Mouse (Mus musculus) kidney, postnatal 14 days (tissue): ENCODE data around the gene Kcnq1.
A peak's percentile ranks its signal among the peaks of the same experiment; 100 is the strongest.

Source experiments
- DNase-seq: peaks from one replicate; pipeline ENCODE4 v3.0.0; 2022; ENCODE audit warnings: mixed read lengths

Gene Kcnq1

DNA sequence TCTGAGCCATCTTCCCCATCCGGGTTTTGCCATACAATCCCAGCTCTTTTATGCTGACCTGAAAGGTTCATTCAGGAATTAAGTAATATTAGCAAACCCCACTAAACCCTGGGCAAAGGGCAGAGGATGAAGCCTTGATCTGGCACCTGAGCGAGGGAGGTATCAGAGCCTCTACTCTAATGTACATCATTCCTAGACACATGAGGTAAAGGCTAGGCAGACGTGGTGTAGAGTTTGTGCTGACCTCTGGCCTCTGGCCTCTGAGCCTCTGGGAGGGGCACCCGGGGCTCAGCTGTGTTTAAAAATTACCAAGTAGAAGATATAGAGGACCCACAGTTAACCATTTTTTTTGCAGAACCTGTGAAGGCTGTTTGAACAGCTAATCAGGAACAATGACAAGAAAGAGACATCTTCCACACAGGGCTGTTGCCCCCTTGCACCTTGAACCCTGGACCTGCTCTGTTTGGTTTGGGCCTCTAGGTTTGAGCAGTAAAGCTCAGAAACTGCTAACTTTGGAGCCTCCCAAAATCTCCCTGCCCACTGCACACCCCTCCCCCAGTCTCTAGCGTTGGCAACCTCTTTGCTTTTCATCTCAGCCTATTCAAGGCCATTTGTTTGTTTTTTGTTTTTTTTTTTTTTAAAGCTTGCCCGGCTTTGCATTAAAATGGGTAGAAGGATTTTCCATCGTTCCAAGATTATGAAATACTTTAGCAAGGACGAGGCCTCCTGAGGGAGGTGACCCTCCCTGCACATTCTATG is 180.5 kb downstream of the Kcnq1 start:
- peak; percentile 19 for DNase-seq

DNA sequence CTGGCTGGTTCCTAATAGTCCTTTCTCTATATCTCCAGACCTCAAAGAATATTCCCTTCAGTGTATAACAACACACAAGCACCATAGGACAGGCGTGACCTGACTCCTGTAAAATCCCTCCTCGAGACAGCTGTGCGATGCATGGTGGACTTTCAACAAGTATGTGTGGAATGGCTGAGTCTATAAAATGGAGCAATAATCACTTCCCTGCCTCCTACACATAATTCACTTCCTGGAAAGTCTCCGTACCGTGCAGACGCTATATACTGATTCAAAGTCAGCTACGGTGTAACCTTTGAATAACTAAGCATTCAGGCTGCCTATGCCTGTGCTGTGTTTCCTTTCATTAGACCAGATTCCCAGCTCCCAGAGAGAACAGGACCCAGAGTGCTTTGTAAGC is 182.0 kb downstream of the Kcnq1 start:
- DNase-seq, result no peak

DNA sequence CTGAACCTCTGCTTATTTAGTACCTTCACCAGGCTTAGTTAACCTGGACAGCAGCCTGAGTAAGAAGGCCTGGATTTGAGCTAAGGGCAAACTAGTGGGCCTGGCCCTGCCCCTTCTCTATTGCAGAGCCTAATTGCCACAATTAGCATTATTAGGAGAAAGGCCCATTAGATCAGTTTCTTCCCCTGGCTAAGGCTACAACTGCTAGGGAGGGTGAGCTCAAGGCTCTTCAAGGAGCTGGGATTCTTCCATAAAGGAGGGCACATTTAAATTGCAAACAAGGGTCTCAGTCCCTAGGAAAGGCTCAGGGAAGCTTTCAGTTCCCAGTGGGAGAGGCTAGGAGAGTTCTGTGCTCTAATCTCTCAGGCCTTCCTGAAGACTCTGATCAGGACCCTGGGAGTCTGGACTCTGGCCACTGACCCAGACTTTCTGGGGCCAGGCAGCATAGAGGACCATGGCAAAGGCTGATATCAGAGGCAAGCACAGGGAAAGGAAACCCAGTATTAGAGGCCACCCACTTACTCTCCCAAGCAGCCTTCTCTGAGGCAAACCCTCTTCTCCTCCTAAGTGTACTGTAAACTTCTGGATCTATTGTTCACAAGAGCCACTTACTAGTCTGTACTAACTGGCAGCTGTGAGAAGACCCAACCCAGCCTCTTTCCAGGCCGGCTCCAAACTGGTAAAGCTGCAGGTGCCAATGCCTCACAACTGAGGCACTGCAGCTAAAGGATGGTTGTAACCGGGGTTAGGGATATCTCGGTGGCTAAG is 183.1 kb downstream of the Kcnq1 start:
- DNase-seq, result peak; percentile 32

GRCm38 (mm10) chr7:143294690-143295355 is 188.7 kb downstream of the Kcnq1 start:
- no peak for DNase-seq

GRCm38 (mm10) chr7:143295356-143296000 is 189.3 kb downstream of the Kcnq1 start:
- DNase-seq, result peak; percentile 59

GRCm38 (mm10) chr7:143296001-143296379 is 189.8 kb downstream of the Kcnq1 start:
- DNase-seq, result peak; percentile 17

DNA sequence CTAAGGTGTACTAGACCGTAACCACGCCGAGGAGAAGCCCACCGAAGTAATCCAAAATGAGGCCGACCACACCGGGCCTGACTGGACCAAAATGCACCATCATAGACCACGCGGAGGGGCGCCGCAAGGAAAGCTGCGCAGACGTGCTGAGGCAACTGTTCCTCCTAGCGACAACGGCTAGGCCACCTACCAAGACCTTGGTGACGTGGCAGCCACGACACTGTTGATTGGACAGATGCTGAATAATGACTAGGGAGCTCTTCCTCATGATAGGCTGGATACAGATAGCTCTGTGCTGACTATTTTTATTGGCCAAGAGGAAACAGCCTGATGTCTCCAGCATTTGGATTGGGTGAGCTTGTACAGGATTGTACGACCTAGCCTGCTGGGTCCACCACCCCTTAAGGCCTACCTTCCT is 190.2 kb downstream of the Kcnq1 start:
- DNase-seq, result peak; percentile 95

DNA sequence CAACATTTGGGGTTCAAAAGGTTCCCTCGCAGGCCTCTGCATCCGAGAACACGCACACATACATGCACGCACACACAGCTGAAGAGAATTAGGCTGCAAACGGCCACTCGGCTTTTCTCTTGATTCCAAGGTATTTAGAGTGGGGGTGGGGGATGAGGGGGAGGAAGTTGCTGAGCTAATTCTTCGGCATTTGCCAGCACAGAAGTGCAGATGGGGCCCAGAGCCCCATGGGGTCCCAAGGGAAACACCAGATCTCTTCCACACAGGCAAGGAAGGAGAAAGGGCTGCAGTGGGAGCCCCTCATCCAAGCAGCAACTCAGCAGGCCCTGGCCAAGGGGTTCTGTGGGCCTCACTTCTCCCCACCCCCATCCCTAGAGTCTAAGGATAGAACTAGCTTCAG is 193.9 kb downstream of the Kcnq1 start:
- DNase-seq, result no peak

- no peak for DNase-seq
Measured at GRCm38 (mm10) chr7:143300681-143301080, 194.5 kb downstream of the Kcnq1 start.

DNA sequence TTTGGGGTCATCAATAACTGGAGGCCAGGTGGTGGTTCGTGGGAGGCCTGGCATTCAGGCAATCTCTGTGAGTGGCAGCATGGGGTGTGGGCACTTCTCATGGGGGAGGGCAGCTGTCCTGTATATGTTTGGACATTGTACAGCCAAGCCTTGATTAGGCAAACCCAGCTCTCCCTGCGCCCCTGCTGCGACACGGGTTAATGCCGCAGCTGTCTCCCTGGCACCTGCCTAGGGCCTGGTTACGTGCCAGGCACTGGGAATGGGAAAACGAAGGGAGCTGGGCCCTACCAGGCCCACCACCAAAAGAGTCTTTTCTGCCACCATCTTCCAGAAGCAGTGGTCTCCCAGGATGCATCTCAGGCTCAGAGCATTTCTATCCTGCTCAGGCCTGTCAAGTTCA is 196.0 kb downstream of the Kcnq1 start:
- no peak for DNase-seq

DNA sequence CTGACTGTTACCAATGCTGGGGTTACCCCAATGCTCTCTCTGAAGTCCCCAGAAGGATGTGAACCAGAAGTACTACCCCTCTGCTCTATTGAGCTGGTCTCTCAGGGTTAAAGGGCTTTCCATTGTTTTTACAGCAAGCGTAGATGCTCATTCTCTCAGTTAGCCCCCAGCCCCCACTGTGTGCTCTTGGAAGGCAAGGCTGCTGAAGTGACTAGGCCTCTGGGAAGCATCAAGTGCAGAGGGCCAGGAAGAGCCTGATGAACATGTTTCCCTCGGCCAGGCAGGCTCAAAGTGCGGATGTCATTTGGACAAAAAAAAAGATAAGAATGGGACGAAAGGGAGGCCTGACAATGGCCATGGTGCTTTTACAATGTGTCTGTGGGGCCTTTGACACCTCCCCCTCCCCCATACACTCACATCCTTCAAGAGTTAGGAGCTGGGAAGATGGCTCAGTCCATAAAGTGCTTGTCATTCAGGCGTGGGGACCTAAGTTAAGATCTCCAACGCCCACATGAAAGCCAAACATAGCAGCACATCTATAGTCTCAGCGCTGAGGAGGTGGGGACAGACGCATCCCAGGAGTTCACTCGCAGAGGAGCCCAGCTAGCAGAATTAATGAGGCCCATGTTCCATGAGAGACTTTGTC is 196.6 kb downstream of the Kcnq1 start:
- no peak for DNase-seq

DNA sequence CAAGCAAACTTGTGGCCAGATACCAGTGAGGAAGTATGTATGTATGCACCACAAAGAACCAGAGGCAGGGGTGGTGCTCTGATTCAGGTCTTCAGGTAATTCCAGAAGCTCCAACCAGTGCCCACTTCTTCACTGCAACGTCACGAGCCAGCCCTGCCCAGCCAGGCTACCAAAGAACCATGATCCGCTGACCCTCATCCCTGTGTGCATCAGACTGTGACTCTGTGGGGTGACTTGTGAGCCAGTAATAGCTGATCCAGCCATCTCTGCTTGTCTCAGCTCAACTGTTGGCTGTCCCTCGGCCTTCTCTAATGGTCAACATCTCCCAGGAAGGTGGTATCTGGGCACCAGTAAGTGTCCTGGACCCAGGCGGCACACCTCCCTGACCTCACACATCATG is 197.4 kb downstream of the Kcnq1 start:
- DNase-seq, result peak; percentile 33

GRCm38 (mm10) chr7:143305808-143306207 is 199.6 kb downstream of the Kcnq1 start:
- no peak for DNase-seq

DNA sequence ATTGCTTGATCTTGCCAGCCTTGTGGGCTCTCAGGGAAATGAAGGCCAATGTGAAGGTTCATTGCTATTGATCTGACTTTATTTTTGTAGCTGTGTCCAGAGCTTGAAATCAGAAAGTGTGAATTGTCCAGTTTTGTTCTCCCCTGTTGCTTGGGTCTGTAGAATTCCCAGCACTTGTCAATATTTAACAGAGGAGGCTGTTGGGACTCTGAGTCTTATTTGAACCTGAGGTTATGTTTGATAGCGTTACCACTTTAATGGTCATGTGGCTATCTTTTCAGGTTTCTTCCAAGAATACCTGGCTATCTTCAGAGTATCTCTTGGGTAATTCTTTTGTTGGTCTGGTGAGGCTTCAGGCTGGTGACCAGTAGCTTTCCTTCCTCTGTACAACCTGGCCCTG is 201.8 kb downstream of the Kcnq1 start:
- no peak for DNase-seq

DNA sequence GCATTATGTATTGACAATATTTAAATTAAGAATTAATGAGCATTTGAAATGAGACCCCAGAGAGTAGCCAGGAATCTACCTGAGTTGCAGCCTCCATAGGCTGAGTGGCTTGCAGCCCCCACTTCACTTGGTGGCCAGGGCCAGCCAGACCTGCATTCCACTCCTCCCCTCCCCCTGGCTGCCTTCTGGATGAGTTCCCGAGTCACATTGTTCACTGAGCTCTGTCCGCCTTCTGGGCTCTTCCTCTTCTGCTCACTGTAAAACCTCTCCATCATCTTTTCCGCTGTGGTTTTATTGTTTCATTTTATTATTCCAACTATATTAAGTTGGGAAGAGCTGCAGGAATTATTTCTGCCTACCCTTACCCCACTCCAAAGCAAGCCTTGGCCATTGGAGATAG is 204.1 kb downstream of the Kcnq1 start:
- DNase-seq, result peak; percentile 39

DNA sequence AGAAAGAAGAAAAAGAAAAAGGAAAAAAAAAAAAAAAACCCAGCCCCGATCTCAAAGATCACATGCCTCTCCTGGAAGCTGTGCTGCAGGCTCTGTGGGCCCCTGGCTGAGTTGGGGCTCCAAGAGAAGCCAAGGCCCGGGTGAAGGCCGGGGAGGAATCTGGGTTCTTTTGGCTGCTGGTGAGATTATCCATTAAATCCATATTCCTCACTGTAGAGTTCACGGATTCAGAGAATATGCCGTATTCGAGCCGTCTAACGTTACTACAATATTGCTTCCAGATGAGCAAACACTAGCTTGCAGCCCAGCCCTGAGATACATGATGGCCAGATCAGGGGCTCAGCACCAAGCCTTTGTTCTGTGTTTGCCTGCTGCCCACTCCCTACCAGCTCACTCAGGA is 204.7 kb downstream of the Kcnq1 start:
- DNase-seq, result no peak

GRCm38 (mm10) chr7:143311471-143311870 is 205.3 kb downstream of the Kcnq1 start:
- DNase-seq, result no peak

DNA sequence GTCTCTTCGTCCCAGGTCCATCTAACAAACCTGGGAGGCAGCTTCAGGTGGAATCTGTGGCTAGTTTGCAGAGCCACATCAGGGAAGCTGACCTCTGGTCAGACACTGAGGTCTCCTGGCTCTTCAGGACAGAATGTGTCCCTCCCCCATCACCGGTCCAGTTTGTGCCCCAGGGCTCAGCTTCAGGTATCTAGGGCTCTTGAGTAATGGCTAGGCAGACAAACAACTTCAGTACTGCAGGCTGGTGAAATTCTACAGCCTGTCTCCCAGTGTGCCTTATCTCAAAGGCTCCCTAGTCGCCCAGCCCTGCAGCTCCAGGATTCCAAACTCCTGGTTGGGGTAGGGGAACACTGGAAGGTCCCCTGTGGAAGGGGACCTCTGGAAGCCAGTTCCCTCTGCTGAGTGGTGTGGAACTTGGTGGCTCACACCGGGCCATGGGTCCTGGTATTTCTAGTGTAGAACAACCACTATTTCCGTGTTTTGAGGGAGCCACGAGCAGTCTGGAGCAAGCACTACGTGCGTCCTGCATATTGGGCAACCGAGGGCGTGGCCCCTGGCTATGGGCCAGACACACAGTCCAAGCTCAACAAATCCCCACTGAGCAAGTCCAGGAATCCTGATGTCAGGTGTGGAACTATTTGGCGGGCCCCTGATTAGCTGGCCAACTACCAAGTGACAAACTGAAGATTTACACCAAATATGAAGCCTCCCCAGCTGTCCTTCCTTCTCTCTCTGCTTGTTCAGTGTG is 207.6 kb downstream of the Kcnq1 start:
- peak; percentile 58 for DNase-seq

DNA sequence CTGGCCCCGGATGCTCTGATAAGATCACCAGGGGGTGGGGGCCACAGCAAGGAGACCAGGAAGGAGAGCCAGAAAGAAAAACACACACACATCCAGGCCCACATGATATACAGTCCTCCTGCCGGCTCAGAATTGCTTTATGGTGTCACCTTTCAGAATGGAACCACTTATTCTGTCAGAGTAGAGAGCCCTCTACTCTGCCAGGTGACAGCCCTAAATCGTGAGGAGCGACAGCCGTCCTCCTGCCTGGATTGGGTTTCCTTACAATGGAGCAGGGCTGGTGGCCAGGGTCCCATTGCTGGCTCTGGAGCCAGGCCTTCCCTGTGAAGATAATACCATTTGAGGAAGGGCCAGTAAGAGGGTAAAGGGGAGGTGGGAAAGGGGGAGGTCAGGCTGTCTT is 212.3 kb downstream of the Kcnq1 start:
- DNase-seq, result no peak

DNA sequence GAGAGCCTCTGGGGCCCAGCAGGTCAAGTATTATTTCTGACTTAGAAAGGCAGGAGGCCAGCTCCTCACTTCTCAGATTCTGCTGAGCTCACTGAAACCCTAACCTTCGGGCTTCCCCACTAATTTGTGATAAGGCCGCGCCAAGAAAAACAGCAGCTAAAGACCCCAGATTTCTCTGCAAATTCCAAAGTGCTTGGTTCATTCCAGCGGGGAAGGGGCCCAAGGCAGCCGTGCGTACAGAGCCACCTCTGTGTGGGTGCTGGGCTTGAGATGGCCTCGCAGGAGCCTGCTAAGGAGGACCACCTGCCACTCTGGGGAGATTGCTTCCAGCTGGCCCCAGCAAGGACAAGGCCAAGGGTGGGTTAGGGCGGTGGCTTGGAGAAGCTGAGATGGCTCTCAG is 214.2 kb downstream of the Kcnq1 start:
- peak; percentile 26 for DNase-seq

- DNase-seq, result no peak
Measured at GRCm38 (mm10) chr7:143325051-143325450, 218.9 kb downstream of the Kcnq1 start.
